Mouse (Mus musculus): ENCODE measurements around the gene Urad. TPM values are rescaled to one million over a fixed set of nuclear protein-coding genes. Genes with fewer than 3 reads are reported as not detected.

Urad gene
- polyA plus RNA-seq, 1 experiment from 2014 or later, result not detected

DNA sequence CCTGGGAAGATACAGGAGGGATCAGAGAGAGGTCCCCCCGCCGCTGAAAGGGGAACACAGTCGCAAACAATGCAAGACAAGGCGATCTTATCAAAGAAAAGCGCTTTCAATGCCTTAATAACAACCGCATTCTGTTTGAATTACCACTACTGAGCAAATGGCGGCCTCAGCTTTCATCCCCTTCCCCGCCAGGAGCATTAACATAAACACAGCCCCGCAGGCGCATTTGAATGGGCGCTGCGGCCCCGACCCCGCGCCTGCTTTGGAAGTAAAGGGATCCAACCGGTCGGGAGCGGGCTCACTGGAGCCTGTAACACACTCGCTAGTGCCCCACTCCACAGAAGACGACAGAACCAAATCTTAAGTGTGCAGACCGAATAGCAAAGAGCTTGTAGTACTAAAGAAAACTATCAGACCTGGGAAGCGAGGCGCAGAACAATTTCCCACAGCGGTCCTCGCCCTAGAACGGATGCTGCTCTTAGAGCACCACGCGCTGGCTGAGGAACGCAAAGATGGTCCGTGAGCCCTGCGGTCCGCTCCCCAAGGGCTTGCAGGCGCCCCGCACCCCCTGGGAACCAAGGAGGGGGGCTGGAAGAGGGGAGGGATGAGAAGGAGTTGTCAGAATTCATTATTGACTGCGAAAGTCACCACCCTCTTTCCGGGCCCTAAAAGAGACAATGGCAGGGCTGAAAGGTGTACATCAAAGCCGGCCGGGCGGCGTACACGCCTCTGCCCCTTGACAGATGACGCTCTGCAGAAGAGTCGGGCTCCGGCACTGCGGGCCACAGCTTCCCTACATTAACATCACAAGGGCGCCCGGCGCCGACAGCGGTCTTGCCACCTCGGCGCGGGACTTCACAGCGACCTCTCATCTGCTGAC, 17.7 kb downstream of the Urad start:
- under 1% methylated on average over 54 of the region's 54 CpGs for WGBS
- no peak for ATAC-seq (replicated peaks)
- H3K36me3 ChIP-seq (replicated peaks), result no peaks in the 10 kb centered on the region
- peak overlapping the region; percentile 4; the same call in 1 of the 2 replicates for H3K4me2 ChIP-seq
- no peak overlapping the region for H3K4me3 ChIP-seq
- no peak overlapping the region for H3K9ac ChIP-seq
- peaks cover 98% of the 10 kb centered on the region for H3K27me3 ChIP-seq (replicated peaks)
- no peak overlapping the region for H3K27ac ChIP-seq
- H3K4me1 ChIP-seq, result peaks cover 26% of the 10 kb centered on the region
- H3K9me3 ChIP-seq, result no peaks in the 10 kb centered on the region

DNA sequence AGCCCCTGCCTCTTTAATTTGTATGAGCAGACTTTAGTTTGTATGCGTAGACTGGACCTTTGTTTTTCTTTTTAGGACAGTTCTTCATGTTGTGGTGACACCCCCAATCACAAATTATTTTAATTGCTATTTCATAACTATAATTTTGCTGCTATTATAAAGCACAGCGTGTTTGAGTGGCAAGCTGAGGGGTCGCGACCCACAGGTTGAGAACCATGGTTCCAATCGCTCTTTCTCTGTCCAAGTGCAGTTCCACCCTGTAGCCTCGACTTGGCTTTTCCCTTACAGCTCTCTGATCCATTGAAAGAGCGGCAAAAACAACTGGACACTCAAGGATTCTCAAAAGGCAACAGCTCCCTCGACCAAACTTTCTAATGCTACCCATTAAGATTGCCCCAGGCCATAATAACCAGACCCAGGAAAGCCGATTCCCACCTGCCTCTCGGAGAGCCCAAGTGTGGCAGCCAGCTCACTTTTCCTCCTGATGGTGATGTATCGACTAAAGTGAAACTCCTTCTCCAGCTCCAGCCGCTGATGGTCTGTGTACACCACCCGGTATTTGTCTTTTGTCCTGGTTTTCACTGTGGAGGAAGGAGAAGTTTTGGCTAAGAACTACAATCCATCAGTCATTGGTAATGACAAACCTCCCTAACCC, 19.4 kb downstream of the Urad start:
- no peak overlapping the region for H3K9ac ChIP-seq
- no peak for ATAC-seq (replicated peaks)
- no peak overlapping the region for H3K27ac ChIP-seq
- H3K27me3 ChIP-seq (replicated peaks), result peaks cover 97% of the 10 kb centered on the region
- no peaks in the 10 kb centered on the region for H3K9me3 ChIP-seq
- no peak overlapping the region for H3K4me3 ChIP-seq
- H3K4me1 ChIP-seq, result peaks cover 29% of the 10 kb centered on the region
- no peaks in the 10 kb centered on the region for H3K36me3 ChIP-seq (replicated peaks)
- WGBS, result 4% methylated on average over 13 of the region's 13 CpGs
- H3K4me2 ChIP-seq, result no peak overlapping the region

- Histone ChIP-seq H3K9me3 (no peaks in the 10 kb centered on the region), H3K27me3 (replicated peaks) (peaks cover 97% of the 10 kb centered on the region), H3K9ac (no peak overlapping the region), H3K4me3 (no peak overlapping the region), H3K4me2 (no peak overlapping the region), H3K4me1 (peaks cover 29% of the 10 kb centered on the region), H3K36me3 (replicated peaks) (no peaks in the 10 kb centered on the region), H3K27ac (no peak overlapping the region)
- no peak for ATAC-seq (replicated peaks)
- WGBS, result 2% methylated on average over 8 of the region's 8 CpGs
These were observed 20.1 kb downstream of the Urad start for GRCm38 (mm10) chr5:147302141-147302540.

- Histone ChIP-seq H3K9ac (no peak overlapping the region), H3K9me3 (no peaks in the 10 kb centered on the region), H3K4me3 (no peak overlapping the region), H3K36me3 (replicated peaks) (no peaks in the 10 kb centered on the region), H3K27ac (no peak overlapping the region), H3K4me2 (no peak overlapping the region), H3K4me1 (peaks cover 25% of the 10 kb centered on the region), H3K27me3 (replicated peaks) (peaks cover 97% of the 10 kb centered on the region)
- 1% methylated on average over 10 of the region's 10 CpGs for WGBS
- no peak for ATAC-seq (replicated peaks)
These were observed 20.5 kb downstream of the Urad start for GRCm38 (mm10) chr5:147301781-147302070.

DNA sequence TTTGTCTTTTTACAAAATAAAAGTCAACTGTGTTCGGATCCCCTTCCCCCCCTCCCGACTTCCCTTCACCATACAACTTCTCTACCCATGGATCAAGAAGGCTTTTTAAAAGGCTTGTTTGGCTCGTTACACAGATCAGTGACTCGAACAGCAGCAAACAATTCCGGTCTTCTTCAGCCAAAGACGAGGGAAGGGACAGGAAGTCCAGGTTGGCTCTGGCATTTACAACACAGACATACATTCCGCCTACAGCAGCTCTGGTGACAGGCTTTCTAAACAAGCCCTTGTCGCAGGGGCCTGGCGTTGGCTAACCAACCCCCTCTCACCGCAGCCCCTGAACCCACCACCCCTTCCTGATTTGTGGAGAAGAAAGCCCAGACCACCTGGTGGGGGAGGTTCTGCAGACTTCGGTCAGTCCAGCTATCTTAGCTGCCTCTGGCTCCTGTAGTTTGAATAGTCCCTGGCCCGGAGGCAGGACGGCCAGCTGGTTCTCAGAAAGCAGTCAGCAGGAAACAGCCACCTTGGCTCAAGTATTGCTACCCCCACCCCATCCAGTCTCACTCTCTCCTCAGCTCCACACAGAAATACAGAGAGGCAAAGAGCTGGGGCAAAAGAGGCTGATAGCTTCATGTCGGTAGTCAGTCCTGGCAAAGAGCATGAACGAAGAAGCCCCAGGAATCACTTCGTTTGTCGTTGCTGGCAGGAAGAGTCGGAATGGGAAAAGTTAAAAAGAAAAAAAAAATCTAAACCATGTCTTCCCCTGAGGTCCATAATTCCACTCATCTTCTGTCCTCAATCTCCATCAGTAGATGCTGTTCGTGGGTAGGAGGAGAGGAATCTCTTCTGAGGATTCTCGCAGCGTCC, 21.1 kb downstream of the Urad start:
- WGBS, result under 1% methylated on average over 21 of the region's 21 CpGs
- peaks cover 95% of the 10 kb centered on the region for H3K27me3 ChIP-seq (replicated peaks)
- no peak for ATAC-seq (replicated peaks)
- no peaks in the 10 kb centered on the region for H3K9me3 ChIP-seq
- H3K4me3 ChIP-seq, result no peak overlapping the region
- H3K36me3 ChIP-seq (replicated peaks), result no peaks in the 10 kb centered on the region
- no peak overlapping the region for H3K27ac ChIP-seq
- no peak overlapping the region for H3K9ac ChIP-seq
- no peak overlapping the region for H3K4me2 ChIP-seq
- H3K4me1 ChIP-seq, result peaks cover 19% of the 10 kb centered on the region

DNA sequence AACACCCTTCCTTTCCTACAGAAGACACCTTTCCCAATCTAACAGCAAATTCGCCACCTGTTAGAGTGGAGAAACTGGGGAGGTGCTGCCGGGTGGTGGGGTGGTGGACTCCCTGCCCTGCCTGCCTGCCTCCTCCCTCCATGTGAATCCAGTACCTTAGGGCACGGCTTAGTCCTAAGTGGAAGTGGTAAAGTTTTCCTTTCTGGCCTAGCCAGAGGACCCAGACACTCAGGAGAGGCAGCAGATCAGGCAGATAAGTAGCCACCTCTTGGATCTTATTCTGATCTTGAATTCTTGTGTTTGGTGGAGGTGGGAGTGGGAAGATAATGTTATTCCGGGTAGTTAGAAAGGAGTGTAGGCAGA, 22.3 kb downstream of the Urad start:
- H3K27ac ChIP-seq, result no peak overlapping the region
- ATAC-seq (replicated peaks), result no peak
- H3K27me3 ChIP-seq (replicated peaks), result peaks cover 93% of the 10 kb centered on the region
- 0 out of 2 replicates have a peak overlapping the region, but pooled peaks have one; percentile 34 for H3K4me2 ChIP-seq
- H3K4me3 ChIP-seq, result no peak overlapping the region
- H3K9me3 ChIP-seq, result no peaks in the 10 kb centered on the region
- H3K9ac ChIP-seq, result no peak overlapping the region
- no peaks in the 10 kb centered on the region for H3K36me3 ChIP-seq (replicated peaks)
- 5% methylated on average over 4 of the region's 4 CpGs for WGBS
- peaks cover 17% of the 10 kb centered on the region for H3K4me1 ChIP-seq

DNA sequence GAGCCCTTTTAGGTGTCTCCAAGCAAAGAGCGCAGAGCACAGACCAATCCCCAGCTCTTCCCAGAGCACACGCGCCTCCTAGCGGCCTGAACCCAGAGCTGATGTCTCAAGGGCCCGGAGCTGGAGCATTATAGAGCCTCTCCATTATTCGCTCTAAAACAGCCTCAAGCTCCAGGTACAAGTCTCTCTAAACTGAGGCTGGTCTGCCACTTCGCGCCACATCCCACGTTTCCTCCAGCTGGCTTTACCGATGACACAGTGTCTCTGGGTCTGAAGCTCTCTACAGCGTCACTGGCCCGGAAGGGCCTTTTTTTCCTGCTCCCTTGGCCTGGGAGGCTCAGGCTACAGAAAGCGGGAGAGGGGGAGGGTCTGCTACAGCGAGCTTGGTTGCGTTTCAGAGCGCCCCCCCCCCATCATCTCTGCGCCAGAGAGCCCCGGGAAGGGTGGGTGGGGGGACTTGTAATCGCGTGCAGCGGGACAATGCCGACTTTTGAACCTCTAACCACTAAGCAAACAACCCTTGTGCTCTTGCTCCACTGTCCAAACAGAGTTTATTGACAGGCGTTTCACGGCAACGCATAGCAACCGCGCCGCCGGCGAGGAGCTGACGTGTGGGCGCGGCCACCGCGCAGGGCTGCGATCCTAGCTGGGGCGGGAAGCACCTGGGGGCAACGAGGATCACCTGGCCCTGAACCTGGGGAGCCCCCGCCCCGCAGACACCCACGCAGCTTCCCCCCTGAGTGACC, 22.8 kb downstream of the Urad start:
- H3K9me3 ChIP-seq, result no peaks in the 10 kb centered on the region
- no peak overlapping the region for H3K9ac ChIP-seq
- no peak overlapping the region for H3K27ac ChIP-seq
- H3K27me3 ChIP-seq (replicated peaks), result peaks cover 93% of the 10 kb centered on the region
- under 1% methylated on average over 41 of the region's 41 CpGs for WGBS
- no peaks in the 10 kb centered on the region for H3K36me3 ChIP-seq (replicated peaks)
- ATAC-seq (replicated peaks), result no peak
- H3K4me3 ChIP-seq, result 0 out of 2 replicates have a peak overlapping the region, but pooled peaks have one; percentile 1
- H3K4me2 ChIP-seq, result peak overlapping the region; percentile 34
- peaks cover 12% of the 10 kb centered on the region for H3K4me1 ChIP-seq

GRCm38 (mm10) chr5:147297249-147297648, 25.0 kb downstream of the Urad start:
- Histone ChIP-seq H3K9me3 (no peaks in the 10 kb centered on the region), H3K27ac (no peak overlapping the region), H3K9ac (no peak overlapping the region), H3K4me3 (no peak overlapping the region), H3K36me3 (replicated peaks) (no peaks in the 10 kb centered on the region), H3K27me3 (replicated peaks) (peaks cover 93% of the 10 kb centered on the region), H3K4me1 (peaks cover 9% of the 10 kb centered on the region), H3K4me2 (no peak overlapping the region)
- 61% methylated on average over 5 of the region's 5 CpGs for WGBS
- ATAC-seq (replicated peaks), result no peak

GRCm38 (mm10) chr5:147294121-147294520, 28.1 kb downstream of the Urad start:
- H3K4me3 ChIP-seq, result no peak overlapping the region
- H3K4me2 ChIP-seq, result no peak overlapping the region
- no peak overlapping the region for H3K9ac ChIP-seq
- H3K36me3 ChIP-seq (replicated peaks), result no peaks in the 10 kb centered on the region
- H3K27ac ChIP-seq, result no peak overlapping the region
- no peaks in the 10 kb centered on the region for H3K9me3 ChIP-seq
- no peak for ATAC-seq (replicated peaks)
- WGBS, result 16% methylated on average over 20 of the region's 20 CpGs
- H3K27me3 ChIP-seq (replicated peaks), result peaks cover 69% of the 10 kb centered on the region
- peaks cover 3% of the 10 kb centered on the region; the same call in 1 of the 2 replicates for H3K4me1 ChIP-seq

DNA sequence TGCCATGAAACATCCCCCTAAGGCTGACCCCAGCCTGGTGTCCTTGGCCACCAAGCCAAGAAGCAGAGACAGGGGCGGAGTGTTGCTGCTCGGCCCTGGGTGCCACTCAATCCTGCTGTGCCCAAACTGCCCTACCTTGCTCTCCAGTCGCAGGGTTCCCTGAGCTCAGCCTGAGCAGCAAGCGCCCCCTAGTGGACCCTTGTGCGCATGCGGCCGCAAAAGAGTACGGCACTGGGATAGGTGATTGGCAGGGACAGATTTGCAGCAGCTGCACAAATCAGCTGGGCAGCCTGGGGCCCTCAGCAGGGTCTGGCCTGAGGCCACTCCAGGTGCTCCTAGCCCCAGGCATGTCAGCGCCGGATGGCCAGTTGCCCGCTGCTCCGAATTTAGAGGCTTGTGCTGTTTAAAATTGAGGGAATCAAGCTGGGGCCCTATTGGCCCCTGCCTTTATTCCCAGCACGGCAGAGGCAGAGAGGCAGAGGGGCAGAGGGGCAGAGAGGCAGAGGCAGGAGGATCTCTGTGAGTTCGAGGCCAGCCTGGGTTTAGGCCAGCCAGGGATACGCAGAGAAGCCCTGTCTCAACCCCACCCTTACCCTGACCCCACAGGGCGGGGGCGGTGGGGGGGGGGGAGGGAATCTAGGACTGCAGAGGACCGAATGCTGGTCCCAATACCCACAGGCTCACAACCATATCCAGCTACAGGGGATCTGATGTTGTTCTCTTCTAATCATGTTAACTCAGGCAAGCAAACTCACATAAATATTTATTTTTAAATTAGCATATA, 28.9 kb downstream of the Urad start:
- peak; percentile 48; the same call in 1 of the 2 replicates for ATAC-seq (replicated peaks)
- no peak overlapping the region for H3K9ac ChIP-seq
- H3K4me2 ChIP-seq, result no peak overlapping the region
- no peaks in the 10 kb centered on the region for H3K36me3 ChIP-seq (replicated peaks)
- peaks cover 62% of the 10 kb centered on the region for H3K27me3 ChIP-seq (replicated peaks)
- no peak overlapping the region for H3K27ac ChIP-seq
- no peak overlapping the region for H3K4me3 ChIP-seq
- 18% methylated on average over 18 of the region's 18 CpGs for WGBS
- H3K4me1 ChIP-seq, result peaks cover 3% of the 10 kb centered on the region; the same call in 1 of the 2 replicates
- H3K9me3 ChIP-seq, result no peaks in the 10 kb centered on the region

GRCm38 (mm10) chr5:147292506-147293120, 29.6 kb downstream of the Urad start:
- Histone ChIP-seq H3K4me1 (peaks cover 3% of the 10 kb centered on the region; the same call in 1 of the 2 replicates), H3K9me3 (no peaks in the 10 kb centered on the region), H3K9ac (no peak overlapping the region), H3K27me3 (replicated peaks) (peaks cover 55% of the 10 kb centered on the region), H3K36me3 (replicated peaks) (no peaks in the 10 kb centered on the region), H3K4me2 (no peak overlapping the region), H3K27ac (no peak overlapping the region), H3K4me3 (no peak overlapping the region)
- ATAC-seq (replicated peaks), result no peak
- 49% methylated on average over 13 of the region's 13 CpGs for WGBS
